Mouse (Mus musculus) Patski (cell line): ENCODE results near the gene Hpse2. TPM values are rescaled to one million over a fixed set of nuclear protein-coding genes. Genes with fewer than 3 reads are reported as not detected.

ENCODE experiments used
- ATAC-seq: fragments of 100-300 bp; one replicate; pipeline ENCODE4 v1.8.0; 2021
- CTCF ChIA-PET: fragments of 350-600 bp; sonication (Branson Sonifier 250); formaldehyde crosslinking; loops from one replicate; lab custom pipeline; 2022; ENCODE audit warnings: inconsistent platforms; lab: Charles Lee
- POLR2A ChIA-PET: fragments of 350-600 bp; sonication (Branson Sonifier 250); formaldehyde crosslinking; loops from one replicate; lab custom pipeline; 2022; ENCODE audit warnings: antibody characterized with exemption, inconsistent platforms; lab: Charles Lee
- DNase-seq: peaks from one replicate; pipeline ENCODE4 v3.0.0-alpha.2; 2011; ENCODE audit warnings: low read depth, low spot score
- H3K27me3 ChIP-seq: fragments of 371-371 bp; one replicate; pipeline ENCODE4 v1.5.1; 2021
- CTCF ChIP-seq: fragments of 100-300 bp; IDR thresholded peaks from one replicate; pipeline ENCODE4 v1.5.1; 2021
- in situ Hi-C: fragments of 300-500 bp; cut with MboI; formaldehyde crosslinking; loops from 3 replicates; pipeline ENCODE4 v1.11.1; 2018; ENCODE audit warnings: low pct_unique_long_range_greater_than_20kb, mixed read lengths
- polyA plus RNA-seq: library from polyadenylated mRNA; unstranded; gene quantifications from one replicate; pipeline ENCODE4 v1.2.3, GENCODE M21; 2021

The Hpse2 gene
- polyA plus RNA-seq, result not detected

GRCm38 (mm10) chr19:43388017-43388904 is at the start of gene Hpse2:
Hpse2 (minus strand) TSS chr19:43388355.
- no peak for TF ChIP-seq CTCF
- POLR2A ChIA-PET, result no interaction called here
- ATAC-seq (no peak), DNase-seq (no peak)
- CTCF ChIA-PET, result no interaction called here
- peaks cover 94% of the 10 kb centered on the region for H3K27me3 ChIP-seq
- in situ Hi-C loops, result loop anchor here (10.0 kb wide), 1 partner anchor 593 kb away; no protein-coding TSS in a partner anchor

GRCm38 (mm10) chr19:43427446-43428224 is 39.5 kb upstream of the Hpse2 start:
- in situ Hi-C loops, result no loop called here
- no peak for TF ChIP-seq CTCF
- CTCF ChIA-PET, result no interaction called here

GRCm38 (mm10) chr19:43424082-43424481 is 35.9 kb upstream of the Hpse2 start:
- in situ Hi-C loops, result no loop called here
- peaks cover 86% of the 10 kb centered on the region for H3K27me3 ChIP-seq
- CTCF ChIA-PET, result no interaction called here

More at GRCm38 (mm10) chr19:43427446-43428224, 39.5 kb upstream of the Hpse2 start:
- ATAC-seq (no peak), DNase-seq (no peak)
- peaks cover 81% of the 10 kb centered on the region for H3K27me3 ChIP-seq
- POLR2A ChIA-PET, result interaction anchor here (1.0 kb wide), 1 partner anchor 24 kb away, joined by 3 read pairs; no protein-coding TSS in a partner anchor

GRCm38 (mm10) chr19:43420506-43420905 is 32.4 kb upstream of the Hpse2 start:
- no peak for ATAC-seq
- ChIA-PET POLR2A (no interaction called here), CTCF (interaction anchor here (2.7 kb wide), 1 partner anchor 11 kb away, joined by 8 read pairs; no protein-coding TSS in a partner anchor)
- in situ Hi-C loops, result no loop called here
- peaks cover 67% of the 10 kb centered on the region for H3K27me3 ChIP-seq
- no peak for TF ChIP-seq CTCF
- DNase-seq, result no peak

More at GRCm38 (mm10) chr19:43424082-43424481, 35.9 kb upstream of the Hpse2 start:
- POLR2A ChIA-PET, result no interaction called here
- ATAC-seq (no peak), DNase-seq (no peak)
- no peak for TF ChIP-seq CTCF

- ATAC-seq, result no peak
- no peak for DNase-seq
- no peak for TF ChIP-seq CTCF
- in situ Hi-C loops, result no loop called here
- ChIA-PET CTCF (no interaction called here), POLR2A (no interaction called here)
- H3K27me3 ChIP-seq, result peaks cover 43% of the 10 kb centered on the region
Measured at GRCm38 (mm10) chr19:43415565-43415964, 27.4 kb upstream of the Hpse2 start.

GRCm38 (mm10) chr19:43407181-43407580 is 19.0 kb upstream of the Hpse2 start:
- ATAC-seq, result no peak
- DNase-seq, result no peak
- ChIA-PET POLR2A (no interaction called here), CTCF (no interaction called here)
- in situ Hi-C loops, result no loop called here
- peak; percentile 29 for TF ChIP-seq CTCF
- peaks cover 62% of the 10 kb centered on the region for H3K27me3 ChIP-seq

GRCm38 (mm10) chr19:43396327-43396726 is 8.2 kb upstream of the Hpse2 start:
- CTCF ChIA-PET, result interaction anchor here (1.0 to 3.1 kb wide), 10 partner anchors 8 to 1081 kb away, joined by 3 to 18 read pairs (median 6); no protein-coding TSS in a partner anchor
- ATAC-seq (peak; percentile 83), DNase-seq (peak; percentile 6)
- H3K27me3 ChIP-seq, result peaks cover 87% of the 10 kb centered on the region
- POLR2A ChIA-PET, result no interaction called here
- in situ Hi-C loops, result no loop called here
- peak; percentile 77 for TF ChIP-seq CTCF

- ATAC-seq (no peak), DNase-seq (no peak)
- H3K27me3 ChIP-seq, result peaks cover 93% of the 10 kb centered on the region
- in situ Hi-C loops, result loop anchor here (10.0 kb wide), 1 partner anchor 592 kb away; no protein-coding TSS in a partner anchor
- TF ChIP-seq CTCF, result no peak
- POLR2A ChIA-PET, result no interaction called here
- CTCF ChIA-PET, result no interaction called here
Measured at GRCm38 (mm10) chr19:43387071-43387770, 934 bp downstream of the Hpse2 start.

GRCm38 (mm10) chr19:43386041-43386952 is 1.9 kb downstream of the Hpse2 start:
- ChIA-PET POLR2A (no interaction called here), CTCF (no interaction called here)
- in situ Hi-C loops, result loop anchor here (10.0 kb wide), 1 partner anchor 591 kb away; no protein-coding TSS in a partner anchor
- ATAC-seq (no peak), DNase-seq (no peak)
- no peak for TF ChIP-seq CTCF
- H3K27me3 ChIP-seq, result peaks cover 94% of the 10 kb centered on the region
